Mouse (Mus musculus) forebrain, embryonic 11.5 days (tissue): ENCODE measurements around the gene Kcnj6. TPM values are rescaled to one million over a fixed set of nuclear protein-coding genes. Genes with fewer than 3 reads are reported as not detected.

Experiments
- ATAC-seq: fragments of 200-750 bp; cut with Nextera tagmentation; replicated peaks from 2 replicates; pipeline ENCODE4 v1.8.0; 2017; ENCODE audit warnings: moderate TSS enrichment; ENCODE audit not compliant: low FRiP score
- DNase-seq: peaks from one replicate; pipeline ENCODE4 v3.0.0-alpha.2; 2017; ENCODE audit warnings: low spot score
- H3K27ac ChIP-seq: fragments of 300-500 bp; sonication (generic); 2 replicates; pipeline ENCODE4 v1.5.1; 2014; ENCODE audit warnings: low read depth, low read length
- H3K27me3 ChIP-seq: fragments of 300-500 bp; sonication (generic); 2 replicates; pipeline ENCODE4 v1.6.1; 2014; ENCODE audit warnings: mild to moderate bottlenecking, low read length, mixed read lengths; ENCODE audit not compliant: control insufficient read depth, insufficient read depth
- H3K36me3 ChIP-seq: fragments of 300-500 bp; sonication (generic); 2 replicates; pipeline ENCODE4 v1.6.1; 2014; ENCODE audit warnings: mild to moderate bottlenecking, low read length, moderate library complexity, mixed read lengths; ENCODE audit not compliant: control insufficient read depth, insufficient read depth
- H3K4me1 ChIP-seq: fragments of 300-500 bp; sonication (generic); replicated peaks from 2 replicates; pipeline ENCODE4 v1.6.1; 2014; ENCODE audit warnings: low read length, mixed read lengths; ENCODE audit not compliant: control insufficient read depth, insufficient read depth
- H3K4me2 ChIP-seq: fragments of 300-500 bp; sonication (generic); 2 replicates; pipeline ENCODE4 v1.6.1; 2014; ENCODE audit warnings: low read depth, mild to moderate bottlenecking, low read length, moderate library complexity, mixed read lengths; ENCODE audit not compliant: severe bottlenecking
- H3K4me3 ChIP-seq: fragments of 300-500 bp; sonication (generic); 2 replicates; pipeline ENCODE4 v1.5.1; 2014; ENCODE audit warnings: low read depth, low read length
- H3K9ac ChIP-seq: fragments of 300-500 bp; sonication (generic); 2 replicates; pipeline ENCODE4 v1.6.1; 2014; ENCODE audit warnings: low read length
- H3K9me3 ChIP-seq: fragments of 300-500 bp; sonication (generic); 2 replicates; pipeline ENCODE4 v1.6.1; 2016; ENCODE audit warnings: low read length, mixed read lengths; ENCODE audit not compliant: control insufficient read depth
- WGBS: fragments of 180-500 bp; shearing (Covaris S2); extraction: QIAGEN DNeasy Blood & Tissue Kit; methylation state at CpG from one replicate; pipeline ENCODE4 v1.1.7; 2014; 5-methylcytosine and 5-hydroxymethylcytosine counted together
- microRNA-seq: library from miRNA; unstranded; fragments of <30 nt; microRNA quantifications from one replicate; pipeline ENCODE4, GENCODE M21; 2016; ENCODE audit not compliant: insufficient number of aligned reads
- polyA plus RNA-seq: library from polyadenylated mRNA; unstranded; fragments of >200 nt; fragmentation: Nextera tagmentation; extraction: Ambion mirVana; gene quantifications from 2 replicates; pipeline ENCODE4 v1.2.1, GENCODE M21; 2014

The Kcnj6 gene
- polyA plus RNA-seq, 1 experiment from 2014 or later, result 0.27 TPM

- no peaks in the 10 kb centered on the region for H3K36me3 ChIP-seq
- DNase-seq, result no peak
- H3K27ac ChIP-seq, result no peak overlapping the region
- no peak for ATAC-seq
- H3K9ac ChIP-seq, result no peak overlapping the region
- no peaks in the 10 kb centered on the region for H3K27me3 ChIP-seq
- H3K9me3 ChIP-seq, result no peaks in the 10 kb centered on the region
- no peak overlapping the region for H3K4me3 ChIP-seq
- WGBS, result 79% methylated on average over 4 of the region's 4 CpGs
- no peak overlapping the region for H3K4me2 ChIP-seq
- no peaks in the 10 kb centered on the region for H3K4me1 ChIP-seq
Measured at GRCm38 (mm10) chr16:94701141-94701540, 296.4 kb downstream of the Kcnj6 start.

Small RNA genes within 50 kb of the gene (microRNA-seq; reads per million reads assigned to microRNA genes)
- gene Gm22745, result not detected
